Mouse (Mus musculus) fibroblast of lung, adult 2 months (primary cell): Measurements from ENCODE around the gene Gm15217.

Source experiments
- DNase-seq: peaks from one replicate; pipeline ENCODE4 v3.0.0-alpha.2; 2011; ENCODE audit warnings: low read depth

The Gm15217 gene

DNA sequence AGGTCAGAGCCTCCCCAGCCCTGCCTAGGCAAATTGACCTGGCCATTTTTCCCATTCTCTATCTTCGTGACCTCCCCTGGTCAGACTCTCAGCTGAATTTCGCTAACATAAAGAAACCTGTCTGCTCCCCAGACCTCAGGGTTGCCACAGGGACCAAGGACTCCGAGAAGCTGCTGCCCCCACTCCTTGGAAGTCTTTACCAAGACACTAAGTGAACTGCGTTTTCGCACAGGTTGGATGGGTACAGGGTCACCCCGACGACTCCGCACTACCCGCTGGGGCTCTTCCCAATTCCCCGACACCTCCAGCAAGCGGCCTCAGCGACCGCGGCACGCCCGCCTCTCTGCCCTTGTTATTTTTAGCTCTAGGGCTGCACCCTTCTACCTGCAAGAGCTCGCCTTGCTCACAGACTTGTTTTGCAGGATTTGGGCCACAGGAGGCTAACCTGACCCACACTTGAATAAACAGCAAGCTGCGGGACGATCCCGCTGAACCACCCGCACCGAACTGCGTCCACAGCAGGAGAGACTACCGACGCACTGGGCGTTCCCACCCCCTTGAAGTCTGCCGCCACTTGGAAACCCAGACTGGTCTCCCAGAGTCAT is 19.0 kb downstream of the Gm15217 start:
- no peak for DNase-seq

DNA sequence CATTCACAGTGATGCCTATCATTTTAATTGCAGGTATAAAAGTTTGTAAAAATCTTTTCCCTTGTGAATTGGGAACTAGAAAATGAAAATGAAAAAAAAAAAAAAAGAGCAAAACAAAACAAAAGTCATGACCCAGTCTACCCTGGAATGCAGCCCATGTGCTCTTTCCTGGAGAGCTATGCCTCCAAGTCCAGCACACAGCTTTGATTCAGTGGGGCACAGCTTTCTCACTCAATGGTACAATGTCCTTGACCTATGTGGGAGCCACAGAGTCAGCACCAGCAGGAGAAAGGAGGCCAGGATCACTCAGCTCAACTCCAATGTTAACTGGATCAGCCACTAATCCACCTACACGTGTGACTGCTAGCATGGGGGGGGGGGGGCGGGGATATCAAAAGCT is 20.7 kb downstream of the Gm15217 start:
- no peak for DNase-seq

DNA sequence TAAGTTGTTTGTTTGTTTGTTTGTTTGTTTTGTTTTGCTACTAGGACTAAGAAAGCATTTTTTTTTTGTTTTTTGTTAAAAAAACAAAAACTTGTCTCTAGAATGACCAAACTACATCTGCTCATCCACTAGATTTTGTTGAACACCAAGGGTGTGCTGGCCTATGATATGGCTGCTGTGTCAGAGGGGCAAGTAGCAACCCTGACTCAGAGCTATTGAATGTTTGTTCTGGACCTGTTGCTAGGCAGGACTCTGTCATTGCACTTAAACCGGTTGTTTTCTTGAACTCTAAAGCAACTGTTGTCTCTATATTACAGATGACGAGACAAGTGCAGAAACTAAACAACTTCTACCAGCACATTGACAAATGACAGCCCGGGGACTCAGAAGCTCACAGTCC is 29.1 kb downstream of the Gm15217 start:
- no peak for DNase-seq

DNA sequence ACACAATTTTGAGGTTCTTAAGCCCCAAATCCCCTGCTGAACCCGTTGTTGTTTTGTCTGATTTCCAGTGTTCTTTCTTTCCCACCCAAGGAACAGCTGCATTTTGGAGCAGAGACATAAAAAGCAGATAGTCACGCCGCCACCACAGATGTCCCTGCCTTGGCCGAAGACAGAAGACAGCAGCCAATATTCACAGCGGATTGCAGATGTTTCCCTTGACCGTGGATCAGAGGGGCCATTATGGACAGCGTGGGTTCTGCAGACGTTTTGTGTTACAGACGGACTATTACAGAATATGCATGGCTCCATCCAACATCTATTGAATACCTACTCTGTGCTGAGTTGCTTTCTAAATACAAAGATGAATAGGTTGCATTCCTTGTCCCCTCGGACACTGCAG is 29.8 kb downstream of the Gm15217 start:
- DNase-seq = no peak

DNA sequence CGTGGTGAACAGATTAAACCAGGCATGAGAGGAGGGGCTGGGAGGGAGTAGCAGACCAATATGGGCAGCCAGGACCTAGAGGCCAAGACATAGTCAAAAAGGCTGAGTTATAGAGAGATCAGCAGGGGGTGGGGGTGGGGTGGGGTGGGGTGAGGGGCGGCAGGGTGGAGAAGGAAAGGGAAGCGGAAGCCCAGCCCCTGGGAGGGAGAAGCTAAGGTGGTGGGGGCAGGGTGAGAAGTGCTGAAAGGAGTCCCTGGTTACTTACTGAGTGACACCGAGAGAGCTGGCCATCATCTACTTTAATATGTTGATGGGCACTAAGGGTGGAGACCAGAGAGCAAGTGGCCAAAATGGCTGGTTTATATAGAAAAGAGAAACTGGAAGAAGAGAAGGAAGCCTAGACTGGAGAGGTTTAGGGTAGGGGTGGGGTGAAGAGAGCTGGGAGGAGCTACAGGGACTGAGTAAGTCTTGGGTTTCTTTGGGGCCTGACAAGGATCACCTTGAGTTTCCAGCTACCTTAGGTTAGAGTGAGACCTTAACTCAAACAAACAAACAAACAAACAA is 31.4 kb downstream of the Gm15217 start:
- no peak for DNase-seq

DNA sequence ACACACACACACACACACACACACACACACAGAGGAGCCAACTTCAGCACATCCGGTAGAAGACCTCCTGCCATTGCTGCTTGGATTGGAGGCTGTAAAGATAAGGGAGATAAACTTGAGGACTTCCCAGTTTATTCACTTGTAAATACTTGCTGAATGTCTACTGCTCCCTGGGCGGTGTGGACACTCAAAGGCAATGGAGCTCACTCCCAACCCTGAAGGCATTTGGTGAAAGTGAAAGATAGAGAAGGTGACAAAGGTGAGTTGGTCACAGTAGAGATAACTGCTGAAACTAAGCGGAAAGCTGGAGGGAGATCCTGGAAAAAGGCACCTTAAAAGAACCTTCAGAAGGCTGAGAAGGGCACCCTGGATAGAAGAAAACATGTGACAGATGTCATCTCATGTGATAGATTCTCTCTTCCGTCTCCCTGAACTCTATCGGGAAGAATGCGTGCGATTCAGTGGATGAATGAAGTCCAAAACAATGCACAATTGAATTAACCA is 33.3 kb downstream of the Gm15217 start:
- DNase-seq = no peak

DNA sequence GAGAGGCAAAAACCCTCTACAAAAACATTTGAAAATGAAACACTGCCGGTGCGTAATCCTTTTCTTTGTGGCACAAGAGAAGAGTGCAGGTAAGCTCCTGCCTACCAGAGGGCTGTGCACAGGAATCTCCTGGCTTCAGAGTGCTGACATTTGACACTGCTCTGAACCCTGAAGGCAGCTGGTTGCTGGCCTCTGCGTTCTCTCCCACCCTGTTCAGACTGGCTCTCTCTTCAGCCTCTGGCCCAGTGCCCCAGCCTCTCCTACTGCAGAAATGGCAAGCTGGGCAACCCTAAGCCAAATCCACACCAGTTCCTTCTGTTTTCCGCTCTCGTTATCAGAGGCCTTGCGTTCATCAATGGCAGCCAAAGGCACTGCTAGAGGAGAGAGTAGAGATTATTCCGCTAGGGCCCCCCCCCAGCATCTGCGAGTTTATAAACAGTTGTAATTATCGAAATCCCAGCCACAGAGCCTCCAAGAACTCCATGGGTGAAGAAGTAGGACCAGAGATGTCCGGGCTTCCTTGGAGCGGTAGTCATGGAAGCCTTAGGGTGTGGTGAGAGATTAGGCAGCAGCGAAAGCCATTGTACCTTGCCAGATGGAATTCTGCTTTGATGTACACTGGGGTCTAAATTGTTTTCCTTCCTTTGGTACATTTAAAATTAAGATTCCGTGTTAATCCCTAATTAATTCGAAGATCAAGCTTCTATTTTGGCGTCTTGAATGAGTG is 39.3 kb downstream of the Gm15217 start:
- no peak for DNase-seq

DNA sequence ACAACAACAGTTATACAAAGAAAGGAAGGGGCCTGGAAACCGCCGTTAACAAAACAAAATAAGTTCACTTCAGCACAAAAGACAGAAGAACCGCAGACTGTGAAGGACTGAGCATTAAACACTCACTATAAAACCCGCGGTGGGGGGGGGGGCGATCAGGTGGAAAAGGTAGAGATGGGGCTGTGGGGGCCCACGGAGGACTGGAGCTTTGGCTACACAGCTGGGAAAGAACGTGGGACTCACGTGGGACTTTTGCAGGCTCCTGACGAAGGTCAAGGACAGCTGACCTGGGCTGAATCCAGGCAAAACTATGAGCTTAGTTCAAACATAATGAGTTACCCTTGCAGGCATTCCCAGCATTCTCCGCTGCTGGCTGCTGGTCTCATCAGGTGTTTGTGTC is 40.1 kb downstream of the Gm15217 start:
- no peak for DNase-seq

DNA sequence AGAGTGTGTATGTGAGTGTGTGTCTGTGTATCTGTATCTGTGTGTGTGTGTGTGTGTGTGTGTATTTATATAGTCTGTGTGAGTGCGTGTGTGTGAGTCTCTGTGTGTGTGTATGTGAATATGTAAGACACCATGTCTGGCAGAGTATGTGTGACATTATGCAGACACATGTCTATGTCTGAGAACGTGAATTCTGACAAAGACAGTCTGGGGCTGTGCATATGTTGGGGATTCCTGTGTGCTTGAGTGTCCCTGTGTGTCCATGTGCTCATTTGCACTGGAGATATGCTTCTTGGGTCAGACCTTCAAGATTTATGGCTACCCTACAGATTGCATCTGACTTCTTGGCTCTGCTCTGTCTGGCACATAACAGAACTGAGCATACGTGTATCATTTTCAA is 42.6 kb downstream of the Gm15217 start:
- no peak for DNase-seq

DNA sequence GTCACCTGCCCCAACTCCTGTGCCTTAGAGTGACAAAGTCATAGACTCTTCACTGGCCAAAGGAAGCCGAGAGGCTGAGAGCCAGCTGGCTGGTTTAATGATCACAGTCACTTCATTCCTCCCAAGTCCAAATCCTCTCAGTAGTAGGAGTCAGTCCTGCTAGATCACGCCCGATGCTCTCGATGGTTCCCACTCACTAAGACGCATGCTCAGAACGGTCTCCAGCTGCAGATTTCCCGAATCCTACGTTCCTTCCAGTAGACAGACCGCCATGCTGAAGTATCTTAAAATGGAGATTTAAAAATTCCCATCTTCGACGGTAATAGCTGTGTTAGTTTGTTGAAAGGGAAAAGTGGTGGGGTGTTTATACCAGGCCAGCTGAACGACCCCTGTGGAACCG is 48.0 kb downstream of the Gm15217 start:
- no peak for DNase-seq

DNA sequence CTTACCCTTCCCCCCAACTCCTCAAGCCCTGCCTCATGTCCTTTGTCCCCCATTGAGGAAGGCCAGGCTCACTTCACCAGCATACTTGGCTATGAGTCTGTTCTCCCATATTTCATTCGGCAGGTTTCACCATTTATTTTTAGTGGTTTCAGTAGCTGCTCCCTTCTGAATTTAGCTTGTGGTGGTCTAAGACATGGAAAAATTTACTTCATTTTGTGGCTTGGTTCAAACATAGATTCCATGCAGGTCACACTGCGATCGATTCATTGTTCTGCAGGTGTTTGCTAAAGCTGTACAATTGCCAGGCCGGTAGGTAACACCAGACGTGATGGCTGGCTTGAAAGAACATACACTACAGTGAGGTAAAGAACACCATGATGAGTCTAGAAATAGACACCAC is 51.0 kb downstream of the Gm15217 start:
- no peak for DNase-seq
